Mouse (Mus musculus) lung, adult 2 months (tissue): Measurements from ENCODE around the gene Adcy1. TPM values are rescaled to one million over a fixed set of nuclear protein-coding genes. Genes with fewer than 3 reads are reported as not detected.

Experiments
- DNase-seq: peaks from one replicate; pipeline ENCODE4 v3.0.0; 2022
- H3K4me1 ChIP-seq: fragments of 200-500 bp; 2 replicates; pipeline ENCODE4 v1.6.1; 2011; ENCODE audit warnings: low read length; ENCODE audit not compliant: control insufficient read depth, insufficient read depth
- H3K4me3 ChIP-seq: fragments of 200-500 bp; replicated peaks from 2 replicates; pipeline ENCODE3; 2011; ENCODE audit warnings: low read depth, mild to moderate bottlenecking, control low read depth, low read length; ENCODE audit errors: extremely low read depth
- CTCF ChIP-seq: fragments of 200-500 bp; IDR thresholded peaks from 2 replicates; pipeline ENCODE4 v1.5.1; 2011; ENCODE audit warnings: mild to moderate bottlenecking, low read length, control low read depth; ENCODE audit not compliant: insufficient read depth
- POLR2A ChIP-seq: fragments of 200-500 bp; IDR thresholded peaks from 2 replicates; pipeline ENCODE4 v1.6.1; 2011; ENCODE audit warnings: low read depth, mild to moderate bottlenecking, control low read depth, low read length, borderline replicate concordance; ENCODE audit errors: extremely low read depth
- WGBS: fragments of 180-500 bp; shearing (Covaris S2); methylation state at CpG from one replicate; pipeline ENCODE4 v1.1.7; 2018; 5-methylcytosine and 5-hydroxymethylcytosine counted together
- polyA plus RNA-seq: library from polyadenylated mRNA; depleted of rRNA; stranded (reverse); fragments of >200 nt; gene quantifications from 2 replicates; pipeline ENCODE4 v1.2.3, GENCODE M21; 2012

The Adcy1 gene
- polyA plus RNA-seq, 1 experiment = 1.3 TPM

GRCm38 (mm10) chr11:7200393-7200783, 137.1 kb downstream of the Adcy1 start:
- no peak for DNase-seq
- no peak overlapping the region for H3K4me3 ChIP-seq
- WGBS = 69% methylated on average over 9 of the region's 9 CpGs

GRCm38 (mm10) chr11:7202206-7202605, 138.9 kb downstream of the Adcy1 start:
- Histone ChIP-seq H3K4me3 (no peak overlapping the region), H3K4me1 (no peaks in the 10 kb centered on the region)
- WGBS = 64% methylated on average over 7 of the region's 7 CpGs
- no peak for TF ChIP-seq CTCF
- TF ChIP-seq POLR2A = no peak
- DNase-seq = no peak

More at GRCm38 (mm10) chr11:7200393-7200783, 137.1 kb downstream of the Adcy1 start:
- TF ChIP-seq CTCF (no peak), POLR2A (no peak)
- no peaks in the 10 kb centered on the region for H3K4me1 ChIP-seq

GRCm38 (mm10) chr11:7203846-7204245, 140.6 kb downstream of the Adcy1 start:
- TF ChIP-seq CTCF (no peak), POLR2A (no peak)
- 89% methylated on average over 9 of the region's 9 CpGs for WGBS
- DNase-seq = no peak
- Histone ChIP-seq H3K4me3 (no peak overlapping the region), H3K4me1 (no peaks in the 10 kb centered on the region)

- no peak for TF ChIP-seq POLR2A
- peak; percentile 93 for TF ChIP-seq CTCF
- Histone ChIP-seq H3K4me1 (peaks cover 2% of the 10 kb centered on the region; the same call in 1 of the 2 replicates), H3K4me3 (no peak overlapping the region)
- DNase-seq = peak; percentile 63
- 16% methylated on average over 6 of the region's 6 CpGs for WGBS
Observed at GRCm38 (mm10) chr11:7210343-7210742, 147.1 kb downstream of the Adcy1 start.

GRCm38 (mm10) chr11:7211211-7211610, 147.9 kb downstream of the Adcy1 start:
- TF ChIP-seq CTCF = no peak
- no peak for TF ChIP-seq POLR2A
- no peak for DNase-seq
- WGBS = 10% methylated on average over 9 of the region's 9 CpGs

GRCm38 (mm10) chr11:7212126-7212798, 149.0 kb downstream of the Adcy1 start:
- 29% methylated on average over 17 of the region's 17 CpGs for WGBS
- peaks cover 2% of the 10 kb centered on the region; the same call in 1 of the 2 replicates for H3K4me1 ChIP-seq
- no peak for DNase-seq
- peak overlapping the region; percentile 16 for H3K4me3 ChIP-seq
- TF ChIP-seq POLR2A = no peak
- TF ChIP-seq CTCF = no peak

More at GRCm38 (mm10) chr11:7211211-7211610, 147.9 kb downstream of the Adcy1 start:
- Histone ChIP-seq H3K4me1 (peaks cover 2% of the 10 kb centered on the region; the same call in 1 of the 2 replicates), H3K4me3 (no peak overlapping the region)

- Histone ChIP-seq H3K4me1 (peaks cover 2% of the 10 kb centered on the region; the same call in 1 of the 2 replicates), H3K4me3 (peak overlapping the region; percentile 31)
- TF ChIP-seq CTCF = no peak
- TF ChIP-seq POLR2A = no peak
- no peak for DNase-seq
- WGBS = 2% methylated on average over 19 of the region's 19 CpGs
Observed at GRCm38 (mm10) chr11:7213161-7213500, 149.8 kb downstream of the Adcy1 start.

- WGBS = 1% methylated on average over 104 of the region's 104 CpGs
- H3K4me3 ChIP-seq = peak within 1 kb of the TSS; percentile 41
- no peak for DNase-seq
- H3K4me1 ChIP-seq = peaks cover 2% of the 10 kb centered on the region; the same call in 1 of the 2 replicates
- no peak for TF ChIP-seq CTCF
- no peak for TF ChIP-seq POLR2A
Observed at GRCm38 (mm10) chr11:7213501-7214341, 150.4 kb downstream of the Adcy1 start, which contains the start of gene Igfbp3. Igfbp3 (minus strand) TSS chr11:7213923.

- H3K4me3 ChIP-seq = no peak overlapping the region
- DNase-seq = no peak
- TF ChIP-seq CTCF (no peak), POLR2A (no peak)
- peaks cover 2% of the 10 kb centered on the region; the same call in 1 of the 2 replicates for H3K4me1 ChIP-seq
- under 1% methylated on average over 12 of the region's 12 CpGs for WGBS
Observed at GRCm38 (mm10) chr11:7214342-7214660, 151.0 kb downstream of the Adcy1 start.

GRCm38 (mm10) chr11:7214761-7215160, 151.5 kb downstream of the Adcy1 start:
- 3% methylated on average over 14 of the region's 14 CpGs for WGBS
- H3K4me3 ChIP-seq = no peak overlapping the region
- no peak for DNase-seq
- TF ChIP-seq CTCF (0 out of 2 replicates have a peak, but pooled peaks have one; percentile 6), POLR2A (no peak)
- peaks cover 2% of the 10 kb centered on the region; the same call in 1 of the 2 replicates for H3K4me1 ChIP-seq
